Mouse (Mus musculus) cerebellum, postnatal 10 days (tissue): ENCODE measurements around the gene Sirpa.

Experiments used
- DNase-seq, 2 experiments: peaks; one replicate each; pipeline ENCODE4 v3.0.0; 2021; ENCODE audit warnings: mixed read lengths in 2 of 2

Gene Sirpa

DNA sequence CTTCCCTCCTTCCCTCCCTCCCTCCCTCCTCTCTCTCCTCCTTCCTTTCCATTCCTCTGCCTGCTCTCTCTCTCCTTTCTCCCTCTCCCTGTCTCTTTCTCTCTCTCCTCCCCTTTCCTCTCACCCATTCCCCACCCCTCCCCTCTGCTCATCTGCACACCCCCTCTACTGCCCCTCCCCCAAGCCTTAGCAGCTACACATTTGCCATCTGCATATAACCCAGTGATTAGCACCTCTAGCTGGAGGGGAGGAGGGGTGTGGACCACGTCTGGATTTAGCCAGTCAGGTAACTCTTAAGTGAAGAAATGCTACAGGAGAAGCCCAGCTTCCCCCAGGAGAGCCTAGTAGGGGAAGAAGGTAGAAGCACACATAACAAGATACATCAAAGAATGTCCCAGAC lies 7.7 kb upstream of the Sirpa start:
- no peak for DNase-seq

DNA sequence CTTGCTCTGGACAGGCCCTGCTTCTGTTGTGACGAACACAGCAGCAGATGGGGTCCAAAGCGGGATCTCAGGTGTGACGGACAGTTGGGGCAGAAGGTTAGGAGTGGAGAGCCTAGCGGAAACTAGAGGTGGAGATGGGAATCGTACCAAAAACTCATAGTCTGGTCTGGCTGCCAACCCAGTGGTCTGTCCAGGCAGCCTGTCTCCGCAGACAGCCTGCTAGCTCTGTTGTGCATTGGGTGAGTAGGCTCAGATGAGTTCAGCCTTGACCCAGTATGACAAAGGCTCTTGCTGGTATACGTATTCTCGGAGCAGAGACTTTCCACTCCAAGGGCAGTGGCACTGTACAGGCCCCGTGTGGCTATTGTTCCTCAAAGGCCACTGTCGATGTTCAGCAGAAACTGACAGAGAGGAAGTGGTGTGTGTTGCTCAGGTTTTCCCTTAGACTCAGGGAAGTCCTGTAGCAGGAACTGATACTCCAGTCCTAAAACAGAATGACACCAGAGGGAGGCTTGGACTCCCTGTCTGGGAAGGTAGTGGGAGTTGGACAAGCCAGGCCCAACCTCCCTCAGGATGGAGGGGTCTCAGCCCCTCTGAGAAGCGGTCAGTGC lies 6.6 kb upstream of the Sirpa start:
- DNase-seq = peak in 1 of 2 experiments; percentile 35

DNA sequence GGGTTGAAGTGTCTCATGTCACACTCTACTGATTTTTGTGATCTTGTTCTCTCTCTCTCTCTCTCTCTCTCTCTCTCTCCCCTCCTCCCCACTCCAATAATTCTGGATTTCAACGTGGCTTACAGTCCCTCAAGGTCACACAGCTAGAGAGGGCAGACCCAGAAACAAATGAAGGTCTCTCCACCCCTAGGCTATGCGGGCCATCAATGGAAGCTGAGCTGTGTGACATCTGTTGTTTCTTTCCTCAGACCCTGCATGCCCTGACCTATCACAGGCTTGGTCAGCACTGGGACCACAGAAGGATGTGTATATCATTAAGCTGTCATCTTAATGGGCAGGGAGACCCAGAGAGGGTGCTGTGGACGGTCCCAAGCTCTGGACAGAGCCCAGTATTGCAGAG lies 5.4 kb upstream of the Sirpa start:
- DNase-seq = no peak

DNA sequence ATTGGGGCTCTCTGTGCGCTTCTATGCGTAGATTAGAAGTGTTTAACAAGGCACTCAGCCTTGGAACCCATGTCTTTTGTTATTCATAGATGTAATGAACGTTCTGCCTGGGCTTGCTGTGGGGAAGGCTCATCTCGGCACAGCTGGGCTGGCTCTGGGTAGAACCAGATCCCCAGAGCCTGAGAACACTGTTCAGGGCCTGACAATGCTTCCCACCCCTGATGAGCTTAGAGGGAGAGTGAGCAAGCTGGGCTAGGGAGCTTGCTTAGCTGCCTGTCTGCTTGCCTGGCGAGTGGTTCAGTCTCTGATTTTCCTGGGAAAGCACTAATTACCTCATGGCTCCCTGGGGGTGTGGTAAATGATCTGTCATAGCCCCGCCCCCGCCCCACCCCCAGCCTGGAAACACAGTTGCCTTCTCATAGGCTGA lies 4.8 kb upstream of the Sirpa start:
- DNase-seq = no peak

DNA sequence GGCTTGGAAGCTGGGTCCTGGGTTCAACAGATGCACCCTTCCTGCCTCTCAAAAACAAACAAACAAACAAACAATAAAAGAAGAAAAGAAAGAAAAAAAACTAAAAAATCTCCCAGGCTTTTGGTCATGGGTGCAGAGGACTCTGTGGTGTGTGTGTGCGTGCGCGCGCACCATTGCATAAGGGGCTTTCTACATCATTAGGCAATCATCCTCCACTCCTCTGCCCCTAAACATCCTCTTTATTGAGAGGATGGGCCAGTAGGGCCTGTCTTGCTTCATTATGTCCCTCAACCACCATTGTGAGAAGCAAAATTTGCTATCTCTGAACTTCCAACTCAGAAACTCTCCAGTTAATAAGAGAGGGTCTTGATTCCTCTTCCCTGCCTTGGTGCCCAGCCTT lies 738 bp upstream of the Sirpa start:
- DNase-seq = no peak

DNA sequence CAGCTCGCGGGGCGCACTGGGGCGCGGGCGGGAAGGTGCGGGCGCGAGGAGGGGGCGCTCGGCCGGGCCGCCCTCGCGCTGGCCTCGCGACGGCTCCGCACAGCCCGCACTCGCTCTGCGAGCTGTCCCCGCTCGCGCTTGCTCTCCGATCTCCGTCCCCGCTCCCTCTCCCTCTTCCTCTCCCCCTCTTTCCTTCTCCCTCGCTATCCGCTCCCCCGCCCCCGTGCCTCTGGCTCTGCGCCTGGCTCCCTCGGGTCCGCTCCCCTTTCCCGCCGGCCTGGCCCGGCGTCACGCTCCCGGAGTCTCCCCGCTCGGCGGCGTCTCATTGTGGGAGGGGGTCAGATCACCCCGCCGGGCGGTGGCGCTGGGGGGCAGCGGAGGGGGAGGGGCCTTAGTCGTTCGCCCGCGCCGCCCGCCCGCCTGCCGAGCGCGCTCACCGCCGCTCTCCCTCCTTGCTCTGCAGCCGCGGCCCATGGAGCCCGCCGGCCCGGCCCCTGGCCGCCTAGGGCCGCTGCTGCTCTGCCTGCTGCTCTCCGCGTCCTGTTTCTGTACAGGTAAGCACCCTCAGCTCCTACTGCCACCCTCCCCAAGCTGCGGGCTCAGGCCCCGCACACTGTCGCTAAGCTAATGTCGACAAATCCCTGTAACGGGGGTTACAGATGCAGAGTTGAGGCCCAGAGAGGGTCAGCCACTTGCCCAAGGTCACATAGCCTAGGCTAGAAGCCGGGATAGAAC lies 673 bp downstream of the Sirpa start:
- peak; percentile 93 to 94 for DNase-seq

DNA sequence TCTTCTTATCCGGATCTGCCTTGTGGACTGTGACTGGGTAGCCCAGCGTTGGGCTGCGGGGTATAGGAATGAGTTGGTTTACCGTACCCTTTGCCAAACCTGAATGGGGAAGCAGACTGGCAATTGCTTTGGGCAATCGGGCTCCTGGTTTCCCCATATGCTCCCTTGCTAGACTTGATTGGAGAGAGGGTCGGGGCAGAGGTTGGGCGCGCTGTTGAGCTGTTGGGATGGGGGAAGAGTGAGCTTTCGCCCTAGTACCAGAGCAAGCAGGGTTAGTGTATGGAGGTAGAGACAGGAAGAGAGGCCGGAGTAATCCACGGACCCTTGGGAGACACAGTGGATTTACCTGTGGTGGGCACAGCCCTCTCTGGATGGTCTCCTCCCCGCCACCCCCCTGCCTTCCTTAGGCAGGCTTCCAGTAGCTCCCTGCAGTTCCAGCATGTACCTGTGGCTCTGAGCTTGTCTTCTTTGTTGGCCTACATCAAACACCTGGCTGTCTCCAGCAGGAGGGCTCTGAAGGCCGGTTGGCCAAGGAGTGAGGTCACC lies 1.3 kb downstream of the Sirpa start:
- DNase-seq = peak; percentile 63 to 68

DNA sequence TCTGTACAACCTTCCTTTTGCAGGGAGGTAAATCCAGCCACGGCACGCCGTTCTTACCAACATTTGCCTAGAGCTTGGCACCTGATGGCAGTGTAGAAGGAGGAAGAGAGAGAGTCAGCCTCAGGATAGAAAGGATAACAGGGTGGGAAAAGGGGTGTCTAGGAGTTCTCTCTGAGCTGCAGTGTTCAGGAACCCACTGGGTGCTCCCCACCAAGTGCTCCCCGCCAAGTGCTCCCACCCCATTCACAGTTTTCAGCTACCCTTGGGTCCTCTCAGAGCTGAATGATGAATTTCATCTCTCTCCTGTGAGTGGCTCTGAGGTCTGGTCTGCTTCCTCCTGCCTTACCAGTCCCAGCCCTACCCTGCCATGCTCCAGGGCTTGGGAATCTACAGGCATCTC lies 1.9 kb downstream of the Sirpa start:
- DNase-seq = no peak

DNA sequence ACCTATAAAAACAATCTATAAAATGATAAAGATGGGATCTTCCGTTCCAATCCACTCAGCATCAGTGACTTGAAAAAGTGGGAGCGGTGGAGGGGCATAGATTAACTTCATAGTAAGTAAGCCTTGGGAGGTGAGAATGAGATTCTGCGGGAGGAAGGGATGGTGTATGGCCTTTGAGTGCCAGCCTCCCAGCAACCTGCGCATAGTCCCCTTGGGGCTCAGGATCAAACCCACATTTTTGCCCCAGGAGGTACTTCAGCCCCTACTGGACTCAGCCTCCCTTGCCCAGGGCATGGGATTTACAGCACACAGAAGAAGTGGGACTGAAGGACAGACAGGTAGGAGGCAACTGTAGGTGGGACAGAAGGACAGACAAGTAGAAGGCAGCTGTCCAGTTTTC lies 2.6 kb downstream of the Sirpa start:
- no peak for DNase-seq

DNA sequence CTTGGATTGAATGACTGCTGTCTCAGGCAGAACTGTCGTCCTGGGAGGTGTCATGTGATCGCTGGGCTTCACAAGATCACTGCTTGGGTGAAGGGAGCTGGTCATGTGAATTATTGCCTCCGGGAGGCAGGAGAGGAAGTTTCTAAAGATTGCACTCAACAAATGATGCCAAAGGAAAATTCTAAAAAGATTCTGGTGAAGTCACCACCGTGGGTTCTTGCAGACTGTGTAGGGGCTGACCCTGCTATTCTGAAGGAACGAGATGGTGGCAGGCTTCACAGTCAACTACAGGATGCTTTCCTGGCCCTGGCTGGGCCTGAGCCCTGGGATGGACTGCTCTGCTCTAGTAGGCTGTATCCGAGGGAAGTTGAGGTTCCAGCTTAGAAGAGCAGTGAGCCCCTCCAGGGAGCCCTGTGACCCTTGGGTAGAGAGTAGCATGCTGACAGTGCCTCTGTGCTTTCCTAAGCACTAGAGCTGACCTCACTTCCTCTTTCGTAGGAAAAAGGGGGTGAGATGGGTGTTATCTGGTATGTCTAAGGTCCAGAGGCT lies 3.1 kb downstream of the Sirpa start:
- no peak for DNase-seq

DNA sequence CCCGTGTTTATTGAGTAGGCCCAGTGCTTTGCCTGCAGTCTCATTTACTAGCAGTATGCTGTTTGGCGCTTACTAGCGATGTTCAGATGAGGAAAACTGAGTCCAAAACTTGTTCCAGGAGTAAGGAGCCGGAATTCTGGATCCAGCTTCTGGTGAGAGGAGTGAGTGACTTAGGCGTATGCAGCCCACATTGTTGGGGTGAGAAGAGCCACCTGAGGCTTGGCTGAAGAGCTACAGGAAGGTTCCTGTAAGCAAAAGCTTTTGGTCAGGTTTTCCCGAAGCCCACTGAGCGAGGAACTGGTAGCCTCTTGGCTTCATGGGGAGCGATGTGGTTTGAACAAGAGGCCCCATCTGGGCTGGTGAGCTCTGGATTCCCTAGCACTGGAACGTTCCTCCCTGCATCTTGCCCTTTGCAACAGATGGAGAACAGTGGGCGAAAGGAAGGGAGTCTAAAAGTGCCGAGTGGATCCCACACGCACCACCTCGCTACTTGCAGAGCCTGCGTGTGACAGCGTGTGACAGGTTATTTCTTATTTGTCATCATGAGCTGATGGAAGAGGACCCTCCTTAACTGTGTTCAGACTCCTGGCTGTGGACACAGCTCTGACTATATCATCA lies 4.0 kb downstream of the Sirpa start:
- DNase-seq = no peak

DNA sequence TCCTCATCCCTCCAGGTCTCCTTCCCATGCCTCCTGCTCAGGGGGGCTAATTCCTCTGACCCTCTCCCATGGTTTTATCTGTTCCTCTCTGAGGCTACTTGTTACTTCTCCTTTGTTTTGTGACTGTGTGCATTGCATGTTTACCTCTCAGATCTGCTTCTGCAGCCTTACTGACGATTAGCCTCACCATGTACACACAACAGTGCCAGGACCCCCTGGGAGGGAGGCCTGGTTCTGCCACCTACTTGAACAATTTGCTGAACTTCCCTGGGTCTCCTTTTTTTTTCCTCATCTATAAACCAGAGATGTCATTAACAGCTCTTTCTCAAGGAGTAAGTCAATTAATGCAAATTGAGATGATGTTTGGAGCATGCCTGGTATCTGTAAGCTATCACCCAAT lies 4.9 kb downstream of the Sirpa start:
- no peak for DNase-seq

DNA sequence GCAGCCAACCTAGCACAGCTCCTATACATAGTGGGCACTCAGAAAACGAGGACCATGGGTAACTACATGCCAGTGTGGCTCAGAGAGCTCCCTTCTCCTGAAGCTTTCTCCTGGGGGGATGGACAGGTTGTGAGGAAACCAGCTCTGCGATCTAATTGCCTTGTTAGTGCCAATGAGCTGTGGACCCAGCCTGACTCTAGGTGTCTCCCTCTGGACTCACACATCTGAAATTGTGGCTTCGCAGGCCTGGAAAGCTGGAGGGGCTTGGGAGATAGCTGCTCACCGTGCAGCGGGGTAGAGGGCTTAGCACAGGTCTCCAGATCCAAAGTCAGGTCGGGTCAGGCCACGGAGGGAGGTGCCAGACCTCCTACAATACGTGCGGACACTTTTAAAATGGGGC lies 5.5 kb downstream of the Sirpa start:
- DNase-seq = no peak

DNA sequence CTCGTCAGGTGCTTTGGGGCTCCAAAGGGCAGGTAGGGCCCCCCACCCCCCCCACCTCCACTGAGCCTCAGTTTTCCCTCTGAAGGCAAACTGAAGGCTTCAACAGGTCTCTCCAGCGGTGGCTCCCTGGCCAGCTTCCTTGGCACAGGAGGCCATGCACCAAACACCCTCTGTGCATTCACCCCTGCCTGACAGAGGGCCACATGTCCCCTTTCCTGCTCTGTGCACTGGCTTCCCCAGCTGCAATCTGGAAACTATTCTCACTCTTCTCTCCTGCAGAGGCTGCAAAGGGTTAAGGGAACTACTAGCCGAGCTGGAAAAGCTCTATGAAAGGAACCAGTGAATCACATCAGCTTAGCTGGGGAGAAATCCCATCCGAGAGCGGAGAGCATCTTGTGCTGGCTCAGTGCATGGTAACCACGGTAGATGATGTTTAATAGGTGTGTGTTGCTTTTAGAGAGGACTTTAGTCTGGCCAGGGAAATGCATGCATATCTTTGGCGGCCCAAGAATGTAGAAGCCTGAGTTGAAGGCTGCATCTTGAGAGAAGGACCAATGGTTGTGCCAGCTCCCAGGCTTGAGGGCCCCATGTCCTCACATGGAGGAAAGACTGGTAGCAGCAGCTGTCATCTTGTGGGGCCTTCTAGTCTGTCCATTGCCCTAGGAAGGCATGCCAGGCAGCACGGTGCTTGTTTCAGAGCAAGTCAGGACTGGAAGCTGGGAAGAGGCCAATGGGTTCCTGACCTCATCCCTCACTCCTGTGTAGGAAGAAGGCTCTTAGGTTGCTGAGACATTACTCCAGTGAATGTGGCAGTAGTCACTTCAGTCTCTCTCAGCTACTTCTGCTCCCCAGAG lies 6.8 kb downstream of the Sirpa start:
- DNase-seq = no peak

DNA sequence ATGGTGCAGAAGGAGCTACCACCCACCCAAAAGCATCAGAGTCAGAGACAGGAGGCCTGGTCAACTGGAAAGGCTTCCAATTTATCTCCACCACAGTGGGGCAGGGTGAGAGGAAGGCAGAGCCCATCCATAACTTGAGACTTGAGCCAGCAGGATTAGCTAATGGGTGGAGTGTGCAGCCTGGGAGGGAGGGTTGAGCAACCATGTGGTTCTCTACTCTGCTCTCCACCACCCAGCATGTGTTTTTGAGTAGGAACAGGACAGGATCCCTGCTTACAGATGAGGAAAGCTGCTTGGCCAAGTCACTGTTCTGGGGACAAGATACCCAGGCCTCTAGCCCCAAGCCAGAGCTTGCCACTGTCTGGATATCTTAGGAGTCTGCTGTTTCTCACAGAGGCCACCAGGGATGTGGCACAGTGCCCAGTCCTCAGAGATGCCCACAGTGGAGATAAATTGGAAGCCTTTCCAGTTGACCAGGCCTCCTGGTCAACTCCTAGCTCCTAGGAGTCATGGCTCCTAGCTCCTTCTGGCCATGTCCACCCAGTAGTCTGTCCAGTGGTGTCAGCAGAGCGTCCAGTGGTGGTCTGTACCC lies 8.5 kb downstream of the Sirpa start:
- peak; percentile 73 to 75 for DNase-seq

DNA sequence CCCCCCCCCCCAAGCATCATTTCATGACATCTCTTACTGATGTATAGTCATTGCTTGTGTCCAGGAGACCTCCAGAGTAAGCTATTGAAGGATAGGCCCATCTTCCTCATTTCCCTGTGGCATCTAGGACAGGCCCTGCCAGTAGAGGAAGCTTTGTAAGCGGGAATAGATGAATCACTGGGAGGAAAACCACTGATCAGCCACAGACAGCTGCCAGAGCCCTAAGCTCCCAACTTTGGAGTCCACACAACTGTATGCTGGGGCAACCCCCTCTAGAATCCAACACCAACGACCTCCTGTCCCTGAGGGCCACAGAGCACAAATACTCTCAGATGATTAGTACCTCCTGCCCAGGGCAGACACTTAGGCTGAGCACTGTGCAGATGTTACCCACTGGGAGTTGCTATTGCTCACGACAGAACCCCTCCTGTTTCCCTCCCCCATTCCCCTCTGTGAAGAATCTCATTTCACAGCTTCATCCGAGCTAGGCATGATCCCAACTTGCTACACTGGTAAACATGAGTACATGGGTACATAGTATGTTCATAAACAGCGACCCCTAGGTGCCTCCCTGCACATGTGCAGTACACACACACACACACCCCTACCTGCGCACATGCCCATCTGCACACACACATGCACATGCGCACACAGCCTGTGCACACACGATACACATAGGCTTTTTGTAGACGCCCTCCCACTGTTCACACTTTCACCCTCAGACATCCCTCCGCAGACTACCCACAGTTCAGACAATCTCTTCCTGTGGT lies 9.4 kb downstream of the Sirpa start:
- DNase-seq = no peak

DNA sequence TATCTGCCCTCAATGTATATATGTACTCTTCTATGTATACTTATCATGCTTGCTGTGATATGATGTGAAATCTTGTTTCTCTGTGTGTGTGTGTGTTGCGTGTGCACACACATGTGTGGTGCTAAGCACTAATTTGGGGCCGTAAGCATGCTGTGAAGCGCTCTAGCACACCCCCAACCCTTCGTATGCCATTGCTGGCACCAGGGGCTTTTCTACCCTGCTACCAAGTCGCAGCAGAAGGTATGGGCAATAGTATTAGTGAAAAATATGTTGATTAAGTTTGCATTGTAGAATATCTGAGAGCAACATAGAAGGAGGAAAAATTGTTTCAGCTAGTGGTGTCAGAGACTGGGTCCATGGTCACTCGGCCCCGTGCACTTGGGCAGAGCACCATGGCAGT lies 10.2 kb downstream of the Sirpa start:
- DNase-seq = no peak

DNA sequence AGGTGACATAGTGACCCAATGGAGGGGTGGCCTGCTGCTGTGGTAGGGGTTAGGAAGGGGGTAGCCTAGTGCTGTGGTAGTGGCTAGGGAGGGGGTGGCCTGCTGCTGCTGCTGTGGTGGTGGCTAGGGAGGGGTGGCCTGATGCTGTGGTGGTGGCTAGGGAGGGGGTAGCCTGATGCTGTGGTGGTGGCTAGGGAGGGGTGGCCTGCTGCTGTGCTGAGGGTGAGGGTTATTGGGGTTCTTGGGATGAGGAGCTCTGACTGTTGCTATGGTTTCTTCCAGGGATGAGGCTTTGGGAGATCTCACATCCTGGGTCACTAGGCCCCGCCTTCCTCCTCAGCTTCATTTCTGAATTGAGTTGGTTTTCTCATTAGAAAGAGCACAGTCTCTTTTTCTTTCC lies 10.9 kb downstream of the Sirpa start:
- no peak for DNase-seq

DNA sequence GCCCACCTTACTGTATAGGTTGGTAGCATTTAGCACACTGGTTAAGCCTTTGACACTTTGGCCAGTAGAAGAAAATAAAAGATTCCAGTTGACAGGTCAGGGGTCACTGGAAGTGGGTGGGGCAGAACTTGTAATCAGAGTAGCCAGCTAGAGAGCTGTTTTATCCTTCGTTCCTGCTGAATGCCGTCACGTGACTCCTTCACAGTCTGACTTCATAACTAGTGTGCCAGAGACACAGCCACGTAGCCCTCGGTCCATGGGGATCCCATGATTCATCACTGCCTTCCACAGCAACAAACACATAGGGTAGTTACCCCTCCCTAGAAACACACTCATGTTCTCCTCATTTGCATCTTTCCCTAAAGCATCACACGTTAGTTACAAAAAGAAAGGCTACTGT lies 11.4 kb downstream of the Sirpa start:
- no peak for DNase-seq

DNA sequence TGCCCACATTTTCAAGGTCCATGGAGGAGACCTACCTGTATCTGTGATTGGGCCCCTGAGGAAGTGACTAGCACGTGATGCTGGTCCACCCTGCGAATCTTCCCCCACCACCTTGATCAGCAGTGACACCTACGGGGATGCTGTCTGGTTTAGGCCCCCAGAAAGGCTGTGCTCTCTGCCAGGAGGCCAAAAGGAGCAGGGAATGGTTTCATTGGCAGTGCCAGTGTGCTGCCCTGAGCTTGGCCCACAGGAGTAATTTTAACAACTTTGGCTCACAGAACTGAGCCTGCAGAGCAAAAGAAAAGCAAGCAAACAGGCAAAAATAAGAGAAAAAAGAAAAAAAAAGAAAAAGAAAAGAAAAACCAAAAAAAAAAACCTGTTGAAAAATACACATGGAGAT lies 13.2 kb downstream of the Sirpa start:
- DNase-seq = no peak

DNA sequence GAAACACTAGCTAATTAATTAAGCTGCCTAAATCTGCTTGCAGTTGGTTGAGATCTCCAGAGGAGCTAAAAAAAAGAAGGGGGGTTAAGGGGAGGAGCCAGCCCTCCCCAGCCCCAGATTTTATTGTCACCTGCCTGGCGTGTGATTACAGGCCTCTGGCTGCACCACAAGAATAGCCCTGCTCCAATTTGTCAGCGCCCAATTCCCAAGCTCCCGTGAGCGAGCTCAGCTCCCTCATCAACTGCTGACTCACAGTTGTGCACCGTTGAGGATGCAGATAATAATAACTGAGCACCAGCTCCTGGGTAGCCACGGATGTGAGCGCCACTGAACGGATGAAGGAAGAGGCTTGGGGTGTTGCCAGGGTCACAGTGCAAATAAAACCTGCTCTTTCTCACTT lies 13.6 kb downstream of the Sirpa start:
- DNase-seq = no peak

DNA sequence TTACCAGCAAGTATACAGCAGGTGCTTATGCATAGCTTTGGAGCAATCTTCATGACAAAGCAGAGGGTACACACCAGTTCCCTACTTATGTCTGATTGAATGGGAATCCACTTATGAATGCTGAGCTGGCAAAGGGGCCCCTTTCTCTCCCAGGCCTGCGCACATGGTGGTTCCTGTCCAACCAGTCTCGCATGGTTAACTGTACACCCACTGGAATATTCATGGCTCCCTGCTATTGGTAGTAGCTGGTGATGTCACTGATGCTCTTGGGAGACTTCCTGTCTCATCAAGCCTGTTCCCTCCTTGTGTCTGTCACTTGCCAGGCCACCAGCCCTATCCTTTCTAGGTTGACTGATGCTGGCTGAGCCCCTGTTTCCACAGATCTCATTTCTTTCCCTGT lies 14.3 kb downstream of the Sirpa start:
- DNase-seq = no peak
